Mouse (Mus musculus) gastrocnemius, adult 2 months (tissue): ENCODE results near the gene Ovca2. TPM values are rescaled to one million over a fixed set of nuclear protein-coding genes. Genes with fewer than 3 reads are reported as not detected.
"Not testable (repeated sequence)": the region's sequence is repeated elsewhere in the genome, so short reads cannot be mapped to it uniquely, and the experiment has no call there.

ENCODE experiments used
- DNase-seq: peaks from one replicate; pipeline ENCODE4 v3.0.0; 2022
- H3K27ac ChIP-seq: fragments of 200-600 bp; 2 replicates; pipeline ENCODE4 v1.8.1; 2022; ENCODE audit warnings: mild to moderate bottlenecking
- H3K4me3 ChIP-seq: fragments of 200-600 bp; 2 replicates; pipeline ENCODE4 v1.8.1; 2022; ENCODE audit warnings: mild to moderate bottlenecking, moderate library complexity
- CTCF ChIP-seq: fragments of 200-600 bp; IDR thresholded peaks from 2 replicates; pipeline ENCODE4 v1.8.1; 2022; ENCODE audit warnings: antibody characterized with exemption, mild to moderate bottlenecking, moderate library complexity
- intact Hi-C: fragments of 180-260 bp; cut with DNase I; formaldehyde crosslinking; loops from one replicate; pipeline ENCODE4 v1.15.1; 2025
- total RNA-seq, 2 experiments: library from RNA; stranded (reverse); gene quantifications; 2 replicates each; pipeline ENCODE4 v1.2.3; 2021

Ovca2 gene
- total RNA-seq, 2 experiments from 2014 or later, result 2.5 to 3.6 TPM

- intact Hi-C loops, result loop anchor here (1.0 kb wide), 2 partner anchors 40 to 99 kb away; no protein-coding TSS in a partner anchor
- TF ChIP-seq CTCF, result peak; percentile 90
- Histone ChIP-seq H3K4me3 (peak overlapping the region; percentile 75), H3K27ac (peak overlapping the region; percentile 73)
- peak; percentile 88 for DNase-seq
Observed at GRCm38 (mm10) chr11:75192336-75193214, 13.9 kb upstream of the Ovca2 start.

DNA sequence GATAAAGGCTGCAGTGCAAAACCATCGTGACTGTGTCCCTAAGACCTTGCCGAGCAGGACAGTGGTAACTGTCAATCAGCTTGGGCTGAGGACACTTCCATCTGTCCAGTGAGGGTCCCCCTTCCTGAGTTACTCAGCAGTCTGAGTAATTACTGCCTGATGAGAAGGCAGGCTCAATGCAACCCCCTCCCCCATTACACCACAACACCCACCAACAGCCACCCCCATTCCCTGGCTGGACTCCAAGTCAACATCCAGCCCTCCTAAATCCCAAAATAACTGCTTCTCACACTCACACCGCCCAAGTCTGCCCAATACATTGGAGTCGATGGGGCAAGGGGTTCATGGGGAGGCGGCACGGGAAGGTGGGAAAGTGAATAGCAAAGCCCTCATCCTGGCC is 13.2 kb upstream of the Ovca2 start:
- no peak overlapping the region for H3K4me3 ChIP-seq
- no peak overlapping the region for H3K27ac ChIP-seq
- intact Hi-C loops, result loop anchor here (1.0 kb wide), 2 partner anchors 40 to 99 kb away; no protein-coding TSS in a partner anchor
- DNase-seq, result no peak
- no peak for TF ChIP-seq CTCF

DNA sequence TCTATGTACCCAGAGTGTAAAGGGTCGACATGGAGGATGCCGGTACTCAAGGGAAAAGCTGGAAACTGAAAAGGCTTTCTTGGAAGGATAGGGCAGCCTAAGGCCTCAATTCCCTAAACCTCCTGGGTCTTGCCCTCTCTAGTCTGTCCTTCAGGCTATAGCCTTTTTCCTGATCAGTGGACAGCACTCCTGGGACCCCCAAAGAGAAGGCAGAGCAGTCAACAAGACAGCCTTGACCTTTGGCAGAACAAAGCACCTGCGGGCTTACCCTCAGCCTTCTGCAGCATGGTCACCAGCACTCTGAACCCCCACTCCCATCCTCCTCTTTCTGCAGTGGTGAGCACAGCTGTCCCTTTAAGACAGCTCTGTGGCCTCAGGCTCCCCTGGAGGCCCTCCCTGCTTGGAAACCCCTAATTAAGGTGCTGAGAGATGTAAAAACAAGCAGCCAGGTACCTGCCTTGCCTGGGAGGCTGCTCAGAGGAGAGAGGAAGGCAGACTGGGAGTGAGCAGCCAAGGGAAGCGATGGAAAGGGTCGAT is 12.3 kb upstream of the Ovca2 start, which contains the start of gene Dph1:
TSS of gene Dph1 (minus strand) at position 337 of the 537 bp plus-strand sequence.
- Histone ChIP-seq H3K4me3 (peak within 1 kb of the TSS; percentile 90), H3K27ac (peak within 1 kb of the TSS; percentile 82)
- no peak for DNase-seq
- no peak for TF ChIP-seq CTCF
- intact Hi-C loops, result no loop called here

DNA sequence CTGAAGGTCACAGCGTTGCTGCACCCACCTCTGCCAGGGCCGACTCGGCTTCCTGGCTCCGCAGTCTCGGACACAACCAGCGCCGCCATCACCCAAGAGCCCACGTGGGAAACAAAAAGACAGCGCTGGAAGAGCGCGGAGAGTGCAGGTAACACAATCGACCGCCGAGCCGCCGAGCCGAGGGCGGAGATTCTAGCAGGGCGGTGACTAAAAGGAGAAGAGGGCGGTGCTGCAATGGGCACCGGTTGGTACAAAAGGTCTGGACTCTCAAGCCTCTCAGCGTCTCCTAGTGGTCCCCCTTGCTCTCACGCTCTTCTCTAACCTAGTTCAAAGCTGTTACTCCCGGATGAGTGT is 11.7 kb upstream of the Ovca2 start:
- peak; percentile 87 for DNase-seq
- intact Hi-C loops, result no loop called here
- peak overlapping the region; percentile 82 for H3K27ac ChIP-seq
- H3K4me3 ChIP-seq, result peak overlapping the region; percentile 90
- peak; percentile 34; the same call in 1 of the 2 replicates for TF ChIP-seq CTCF

- H3K27ac ChIP-seq, result peak overlapping the region; percentile 82
- intact Hi-C loops, result no loop called here
- peak overlapping the region; percentile 90 for H3K4me3 ChIP-seq
- DNase-seq, result no peak
- TF ChIP-seq CTCF, result no peak
Observed at GRCm38 (mm10) chr11:75189713-75190370, 11.2 kb upstream of the Ovca2 start.

- intact Hi-C loops, result no loop called here
- no peak overlapping the region for H3K27ac ChIP-seq
- no peak for TF ChIP-seq CTCF
- H3K4me3 ChIP-seq, result no peak overlapping the region
- DNase-seq, result no peak
Observed at GRCm38 (mm10) chr11:75184986-75185385, 6.4 kb upstream of the Ovca2 start.

DNA sequence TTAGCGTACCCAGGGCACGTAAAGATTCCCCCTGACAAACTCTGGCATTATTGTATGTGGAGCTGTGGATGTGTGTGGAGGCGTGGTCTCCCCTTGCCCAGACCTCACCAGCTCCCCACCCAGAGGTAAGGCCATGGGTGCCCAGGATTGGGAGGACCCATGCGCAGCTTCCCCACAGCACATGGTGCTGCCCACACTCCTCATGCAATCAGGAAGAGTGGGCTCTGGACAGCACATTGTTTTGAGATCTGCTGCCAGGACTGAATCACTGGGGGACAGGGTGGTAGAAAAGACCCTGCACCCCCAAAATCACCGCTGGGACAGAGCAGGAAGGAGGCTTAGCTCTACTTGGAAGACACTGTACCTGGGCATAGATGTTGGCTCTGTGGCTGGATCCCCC is 5.9 kb upstream of the Ovca2 start:
- H3K4me3 ChIP-seq, result no peak overlapping the region
- intact Hi-C loops, result no loop called here
- no peak for DNase-seq
- H3K27ac ChIP-seq, result no peak overlapping the region
- TF ChIP-seq CTCF, result no peak

- no peak for DNase-seq
- TF ChIP-seq CTCF, result no peak
- H3K4me3 ChIP-seq, result no peak overlapping the region
- H3K27ac ChIP-seq, result no peak overlapping the region
- intact Hi-C loops, result no loop called here
Observed at GRCm38 (mm10) chr11:75183917-75184570, 5.4 kb upstream of the Ovca2 start.

- TF ChIP-seq CTCF, result no peak
- intact Hi-C loops, result loop anchor here (2.0 kb wide), 1 partner anchor 113 kb away; no protein-coding TSS in a partner anchor
- DNase-seq, result no peak
- peak overlapping the region; percentile 87 for H3K4me3 ChIP-seq
- H3K27ac ChIP-seq, result peak overlapping the region; percentile 87
Observed at GRCm38 (mm10) chr11:75178011-75178410, 624 bp downstream of the Ovca2 start.

- H3K27ac ChIP-seq, H3K4me3 ChIP-seq, intact Hi-C loops, DNase-seq: not testable (repeated sequence)
Observed at GRCm38 (mm10) chr11:75174574-75174973, 4.1 kb downstream of the Ovca2 start.

GRCm38 (mm10) chr11:75173799-75174165 is 4.9 kb downstream of the Ovca2 start:
- no peak for DNase-seq
- Histone ChIP-seq H3K27ac (no peak overlapping the region), H3K4me3 (peak overlapping the region; percentile 81)
- intact Hi-C loops, result no loop called here
- TF ChIP-seq CTCF, result no peak

GRCm38 (mm10) chr11:75173095-75173798 is 5.4 kb downstream of the Ovca2 start:
- DNase-seq, result peak; percentile 86
- TF ChIP-seq CTCF, result no peak
- Histone ChIP-seq H3K4me3 (peak overlapping the region; percentile 81), H3K27ac (peak overlapping the region; percentile 46; the same call in 1 of the 2 replicates)
- intact Hi-C loops, result no loop called here
